Mouse (Mus musculus) gastrocnemius, postnatal 14 days (tissue): ENCODE measurements around the gene Mafg. TPM values are rescaled to one million over a fixed set of nuclear protein-coding genes. Genes with fewer than 3 reads are reported as not detected.
A peak's percentile ranks its signal among the peaks of the same experiment; 100 is the strongest.

Source experiments
- DNase-seq: peaks from one replicate; pipeline ENCODE4 v3.0.0; 2021; ENCODE audit warnings: mixed read lengths
- intact Hi-C: fragments of 180-260 bp; cut with DNase I; formaldehyde crosslinking; loops from one replicate; pipeline ENCODE4 v1.15.1; 2025; ENCODE audit warnings: low total_unique reads
- microRNA-seq, 2 experiments: library from miRNA; unstranded; fragments of <30 nt; microRNA quantifications; one replicate each; pipeline ENCODE4 v1.2.0; 2021
- total RNA-seq, 2 experiments: library from RNA; stranded (reverse); gene quantifications; 2 replicates each; pipeline ENCODE4 v1.2.3; 2021

Mafg gene
- total RNA-seq, 2 experiments from 2014 or later: 29.9 to 33.1 TPM

DNA sequence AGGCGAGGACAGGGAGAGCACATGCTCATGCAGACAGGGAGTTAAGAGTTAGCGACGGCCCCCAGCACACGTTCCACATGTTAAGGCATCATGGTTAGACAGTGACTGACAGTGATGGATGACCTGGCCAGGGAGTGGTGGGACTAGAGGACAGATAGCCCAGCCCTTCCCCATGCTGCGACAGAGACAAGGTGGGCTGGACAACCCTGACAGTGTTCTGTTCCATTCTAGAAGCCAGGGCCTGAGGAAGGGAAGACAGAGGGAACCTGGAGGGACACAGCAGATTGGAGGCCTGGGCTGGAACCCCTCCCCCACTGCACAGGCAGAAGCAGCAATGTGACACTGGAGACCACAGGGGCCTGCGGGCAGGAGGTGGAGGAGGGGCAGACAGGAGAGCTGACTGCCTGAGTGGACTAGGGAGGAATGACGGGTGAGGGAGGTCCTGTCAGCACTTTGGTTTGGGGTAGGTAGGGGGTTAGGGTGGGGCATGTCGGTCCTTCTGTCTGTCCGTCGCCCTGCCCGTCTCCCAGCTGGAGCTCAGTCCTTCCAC lies 54.6 kb downstream of the Mafg start:
- intact Hi-C loops: no loop called here
- DNase-seq: no peak

DNA sequence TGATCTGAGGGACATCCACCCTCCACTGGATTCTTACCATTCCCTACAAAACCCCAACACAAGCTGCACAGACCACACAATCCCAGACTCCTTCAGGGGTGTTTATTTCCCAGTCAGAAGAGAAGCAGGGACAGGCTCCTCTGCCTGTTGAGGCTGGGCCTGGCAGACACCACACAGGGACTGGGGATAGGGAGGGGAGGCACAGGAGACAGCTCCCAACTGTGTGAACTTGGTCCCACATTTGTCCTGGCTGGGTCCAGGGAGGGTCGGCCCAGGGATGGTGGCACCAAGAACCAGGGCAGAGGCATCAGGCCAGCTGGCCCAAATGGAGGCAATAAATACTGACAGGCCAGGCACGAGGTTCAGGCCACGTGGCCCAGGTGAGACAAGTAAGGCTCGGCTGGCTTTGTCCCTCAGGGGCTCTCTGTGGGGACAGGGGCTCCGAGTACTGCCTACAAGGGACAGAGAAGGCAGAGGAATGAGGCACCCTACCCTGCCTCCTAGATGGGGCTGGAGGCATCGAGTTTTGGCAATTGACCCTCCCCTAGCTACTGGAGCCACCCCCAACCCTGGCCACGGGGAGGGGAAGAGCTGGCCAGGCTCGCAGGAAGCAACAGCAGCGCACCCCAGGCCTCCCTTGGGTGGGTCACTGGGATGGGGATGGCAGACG lies 55.2 kb downstream of the Mafg start:
- peak; percentile 17 for DNase-seq
- intact Hi-C loops: no loop called here

DNA sequence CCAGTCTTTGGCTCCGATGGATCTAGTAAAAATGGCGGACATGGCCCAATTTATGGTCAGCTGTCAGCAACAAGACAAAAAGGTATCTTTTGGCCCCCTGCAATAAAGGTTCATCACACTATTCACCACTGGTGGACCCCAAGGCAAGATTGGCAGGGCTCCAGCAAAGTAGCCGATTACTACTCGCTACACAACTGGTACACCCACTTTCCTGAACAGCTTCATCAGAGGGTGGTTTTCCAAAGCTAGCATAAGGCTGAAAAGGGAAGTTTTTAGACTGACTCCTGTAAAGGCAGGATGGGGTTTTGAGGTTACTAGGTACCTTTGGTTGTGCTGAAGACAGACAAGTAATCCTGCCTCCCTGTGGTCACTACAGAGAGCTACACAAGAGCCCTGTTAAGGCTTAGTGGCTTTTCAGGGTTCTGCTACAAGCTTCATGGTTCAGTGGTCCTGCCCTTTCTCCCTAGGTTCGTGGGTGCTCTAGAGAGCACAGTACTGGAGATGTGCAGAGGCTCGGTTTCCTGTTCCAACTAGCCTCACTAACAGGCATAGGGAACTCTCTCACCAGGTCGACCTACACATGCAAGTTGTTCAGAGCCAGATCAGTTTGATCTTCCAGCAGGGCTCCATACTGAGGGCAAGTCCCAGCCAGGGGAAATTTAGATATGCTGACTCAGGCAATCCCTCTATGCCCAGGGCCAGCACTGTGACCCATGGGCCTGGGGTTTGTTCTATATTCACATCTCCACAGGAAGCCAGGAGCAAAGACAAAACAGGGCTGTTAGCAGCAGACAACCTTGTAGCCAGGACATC lies 56.0 kb downstream of the Mafg start:
- DNase-seq: no peak
- intact Hi-C loops: no loop called here

DNA sequence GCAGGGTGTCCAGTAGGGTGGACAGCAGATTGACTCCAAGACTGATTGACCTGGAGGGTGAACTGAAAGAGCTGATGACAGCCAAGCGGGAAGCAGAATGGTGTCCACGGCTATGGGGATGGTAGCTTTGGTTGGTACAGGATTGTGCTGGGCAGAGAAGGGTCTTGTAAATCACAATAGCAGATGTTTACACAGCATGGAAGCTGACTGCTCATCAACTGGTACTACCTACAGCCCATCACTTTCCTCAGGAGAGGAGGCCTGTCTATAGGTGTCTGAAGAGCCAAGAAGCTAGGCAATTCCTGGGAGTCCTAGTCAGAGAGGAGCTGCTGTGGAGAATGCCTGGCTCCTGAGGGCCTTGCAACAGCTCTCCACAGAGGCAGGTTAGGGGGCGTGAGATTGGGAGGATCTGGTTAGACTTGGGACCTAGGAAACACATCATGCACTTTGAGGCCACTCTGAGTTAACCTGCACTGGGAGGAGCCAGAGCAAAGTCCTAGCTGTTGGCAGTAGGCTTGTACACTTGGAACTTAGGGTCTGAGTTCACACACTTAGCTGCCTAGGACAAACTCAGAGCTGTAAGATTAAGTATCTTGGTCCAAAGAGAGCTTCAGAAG lies 56.9 kb downstream of the Mafg start:
- intact Hi-C loops: no loop called here
- DNase-seq: no peak

- no peak for DNase-seq
- intact Hi-C loops: no loop called here
Observed at GRCm38 (mm10) chr11:120575940-120576339, 57.5 kb downstream of the Mafg start.

Small RNA genes within 50 kb of the gene (microRNA-seq; reads per million reads assigned to microRNA genes)
- 0 reads per million in 2 experiments for gene Mir6936

Other genes starting within 250 kb of the Mafg start
- gene Nploc4, start 195.9 kb downstream of the Mafg start, total RNA-seq: 10 to 100 TPM; 55.1 to 61.7 TPM
- not detected for gene Tspan10, start 191.0 kb downstream of the Mafg start, total RNA-seq
- gene Pde6g, start 180.1 kb downstream of the Mafg start, total RNA-seq: under 1 TPM; 0.16 to 0.35 TPM
- gene Oxld1, start 175.5 kb downstream of the Mafg start, total RNA-seq: 10 to 100 TPM; 26.5 to 29.0 TPM
- gene Ccdc137, start 175.5 kb downstream of the Mafg start, total RNA-seq: 1 to 10 TPM; 4.3 to 5.3 TPM
- gene Arl16, start 166.0 kb downstream of the Mafg start, total RNA-seq: 10 to 100 TPM; 11.4 to 11.8 TPM
- 100 to 1,000 TPM; 133 to 143 TPM for gene Mrpl12, start 149.0 kb downstream of the Mafg start, total RNA-seq
- gene Slc25a10, start 141.8 kb downstream of the Mafg start, total RNA-seq: 1 to 10 TPM; 5.1 to 7.0 TPM
- under 1 TPM in 1 of 2 experiments, not detected in 1; 0.38 TPM for gene Gcgr, start 102.9 kb downstream of the Mafg start, total RNA-seq
- 10 to 100 TPM; 31.1 to 33.3 TPM for gene Mcrip1, start 83.9 kb downstream of the Mafg start, total RNA-seq
- gene Ppp1r27, start 82.5 kb downstream of the Mafg start, total RNA-seq: 100 to 1,000 TPM; 159 to 234 TPM
- 100 to 1,000 TPM; 264 to 301 TPM for gene P4hb, start 60.3 kb downstream of the Mafg start, total RNA-seq
- gene Arhgdia, start 52.0 kb downstream of the Mafg start, total RNA-seq: 100 to 1,000 TPM; 118 to 144 TPM
- gene Alyref, start 35.2 kb downstream of the Mafg start, total RNA-seq: 10 to 100 TPM; 44.6 to 60.9 TPM
- gene Anapc11, start 35.2 kb downstream of the Mafg start, total RNA-seq: 10 to 100 TPM; 54.0 to 55.6 TPM
- not detected for gene Npb, start 25.1 kb downstream of the Mafg start, total RNA-seq
- 10 to 100 TPM; 25.7 to 25.8 TPM for gene Pcyt2, start 15.7 kb downstream of the Mafg start, total RNA-seq
- 1 to 10 TPM; 5.2 to 5.4 TPM for gene Sirt7, start 8.4 kb downstream of the Mafg start, total RNA-seq
- gene Pycr1, start 10.2 kb upstream of the Mafg start, total RNA-seq: 10 to 100 TPM; 10.3 to 13.3 TPM
- gene Myadml2, start 14.6 kb upstream of the Mafg start, total RNA-seq: 100 to 1,000 TPM; 111 to 136 TPM
- under 1 TPM in 1 of 2 experiments, not detected in 1; 0.39 TPM for gene Notum, start 27.6 kb upstream of the Mafg start, total RNA-seq
- 10 to 100 TPM; 25.0 to 26.9 TPM for gene Aspscr1, start 39.4 kb upstream of the Mafg start, total RNA-seq
- gene Cenpx, start 80.1 kb upstream of the Mafg start, total RNA-seq: 10 to 100 TPM; 25.7 to 33.3 TPM
- 1 to 10 TPM; 5.2 to 5.4 TPM for gene Lrrc45, start 80.3 kb upstream of the Mafg start, total RNA-seq
- gene Rac3, start 87.9 kb upstream of the Mafg start, total RNA-seq: 1 to 10 TPM; 1.5 to 1.9 TPM
- gene Dcxr, start 93.7 kb upstream of the Mafg start, total RNA-seq: 1 to 10 TPM; 5.4 to 6.2 TPM
- gene Cbr2, start 98.5 kb upstream of the Mafg start, total RNA-seq: 10 to 100 TPM; 10.6 to 14.4 TPM
- 10 to 100 TPM; 12.4 to 14.6 TPM for gene Hmga1b, start 129.2 kb upstream of the Mafg start, total RNA-seq
- 1 to 10 TPM; 6.7 to 7.9 TPM for gene Rfng, start 150.6 kb upstream of the Mafg start, total RNA-seq
- gene Gps1, start 150.7 kb upstream of the Mafg start, total RNA-seq: 10 to 100 TPM; 49.5 to 51.8 TPM
- gene Dus1l, start 162.8 kb upstream of the Mafg start, total RNA-seq: 10 to 100 TPM; 35.2 to 37.4 TPM
- 10 to 100 TPM; 13.9 to 19.4 TPM for gene Fasn, start 190.9 kb upstream of the Mafg start, total RNA-seq